Mouse (Mus musculus): ENCODE data around the gene Tfb2m.

The Tfb2m gene

DNA sequence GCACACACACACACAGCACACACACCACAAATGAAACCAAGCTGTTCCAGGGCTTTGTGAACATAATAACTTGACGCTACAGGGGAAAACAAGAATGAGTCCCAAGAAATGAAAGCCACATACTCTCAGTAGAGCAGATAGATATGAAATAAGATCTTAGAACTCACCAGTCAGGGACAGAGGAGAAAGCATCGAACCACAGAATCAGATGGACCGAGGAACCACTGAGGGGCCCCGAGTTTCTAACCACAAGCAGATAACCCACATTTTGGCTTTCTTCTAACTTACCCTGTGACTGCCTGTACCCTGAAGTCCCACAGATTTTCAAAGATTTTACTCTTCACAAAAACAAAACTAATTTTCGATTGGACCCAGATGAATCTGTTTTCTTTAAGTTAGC lies 53.2 kb downstream of the Tfb2m start:
- DNase-seq, result no peak

DNA sequence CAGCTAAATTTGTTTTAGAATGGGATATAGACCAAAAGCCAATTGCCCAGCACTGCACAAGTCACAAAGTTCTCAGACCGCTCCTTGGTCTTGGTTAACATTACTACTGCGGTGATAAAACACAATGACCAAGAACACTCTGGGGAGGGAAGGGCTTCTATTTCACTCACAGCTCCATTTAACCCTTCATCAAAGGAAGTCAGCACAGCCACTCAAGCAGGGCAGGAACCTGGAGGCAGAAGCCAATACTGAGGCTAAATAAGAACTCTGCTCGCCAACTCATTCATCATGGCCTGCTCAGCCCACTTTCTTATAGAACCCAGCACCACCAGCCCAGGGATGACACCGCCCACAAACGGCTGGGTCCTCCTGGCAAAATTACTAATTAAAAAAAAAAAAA lies 57.5 kb downstream of the Tfb2m start:
- DNase-seq, result no peak

GRCm38 (mm10) chr1:179487990-179488389 lies 58.1 kb downstream of the Tfb2m start:
- DNase-seq, result no peak

GRCm38 (mm10) chr1:179487238-179487637 lies 58.8 kb downstream of the Tfb2m start:
- no peak for DNase-seq

DNA sequence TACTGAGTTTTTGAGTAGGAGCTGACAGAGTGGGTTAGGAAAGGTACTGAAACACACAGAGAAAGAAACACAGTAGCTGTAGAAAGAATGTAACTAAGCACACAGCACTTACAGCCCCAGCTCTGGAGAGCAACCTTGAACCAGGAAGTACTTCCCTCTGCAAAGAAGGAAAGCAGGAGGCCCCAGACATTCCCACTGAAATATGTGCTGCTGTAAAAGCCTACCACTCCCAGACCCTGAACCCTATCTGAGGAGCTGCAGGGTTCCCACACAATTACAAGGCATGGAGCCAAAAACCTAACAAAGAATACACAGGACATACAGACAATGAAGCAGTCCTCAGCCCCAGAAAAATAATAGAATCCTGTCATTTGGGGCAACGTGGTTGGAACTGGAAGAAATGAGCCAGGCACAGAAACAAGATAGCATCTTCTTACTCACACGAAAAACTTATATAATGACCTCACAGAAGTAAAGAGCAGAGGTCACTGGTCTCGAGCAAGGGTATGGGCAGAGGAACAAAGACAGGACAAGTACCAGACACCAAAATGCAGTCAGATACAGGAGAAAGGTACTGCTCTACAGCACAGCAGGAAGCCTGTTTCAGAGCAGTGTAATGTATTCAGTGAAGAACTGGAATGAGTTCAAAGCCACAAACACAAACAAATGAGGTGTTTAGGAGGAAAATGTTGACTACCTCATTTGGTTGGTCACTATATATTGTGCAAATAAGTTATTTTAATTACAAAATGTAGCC lies 60.1 kb downstream of the Tfb2m start:
- DNase-seq, result no peak

DNA sequence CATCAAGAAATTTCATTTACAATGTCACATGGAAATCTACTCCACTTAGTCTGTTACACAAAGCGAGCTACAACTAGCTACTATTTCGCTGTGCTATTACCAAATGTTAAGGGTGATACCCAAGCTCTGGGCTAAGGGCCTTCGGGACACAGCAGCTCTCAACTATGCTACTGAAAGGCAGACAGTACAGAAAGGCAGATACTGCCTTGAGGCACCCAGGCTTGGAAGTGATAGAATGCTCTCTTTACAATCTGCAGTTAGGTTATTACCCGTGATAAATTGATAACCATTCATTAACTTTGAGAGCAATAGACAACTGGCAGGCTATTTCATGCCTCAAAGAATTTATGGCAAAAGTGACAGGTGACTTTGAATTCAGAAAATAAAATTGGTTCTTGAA lies 65.2 kb downstream of the Tfb2m start:
- no peak for DNase-seq
